Mouse (Mus musculus): ENCODE data around the gene Prss57.

- TF ChIP-seq CTCF (conservative IDR thresholded peaks at IDR 0.05; ENCODE audit: insufficient read depth, insufficient read length, low read depth, low read length), result no peak
- no peak for TF ChIP-seq POLR2A (IDR thresholded peaks at IDR 0.05; ENCODE audit: low read depth, low read length)
Observed at GRCm38 (mm10) chr10:79806972-79807371, 16.2 kb upstream of the Prss57 start.
